Mouse (Mus musculus) thymus, postnatal 14 days (tissue): ENCODE measurements around the gene Ehd4.

Experiments used
- DNase-seq: peaks from one replicate; pipeline ENCODE4 v3.0.0; 2021

Gene Ehd4

GRCm38 (mm10) chr2:120068555-120069465, 85.6 kb downstream of the Ehd4 start:
- peak; percentile 24 for DNase-seq

GRCm38 (mm10) chr2:120066224-120066623, 88.2 kb downstream of the Ehd4 start:
- DNase-seq, result no peak

GRCm38 (mm10) chr2:120065243-120065642, 89.2 kb downstream of the Ehd4 start:
- no peak for DNase-seq

GRCm38 (mm10) chr2:120064639-120065038, 89.8 kb downstream of the Ehd4 start:
- DNase-seq, result no peak

GRCm38 (mm10) chr2:120062248-120062647, 92.2 kb downstream of the Ehd4 start:
- no peak for DNase-seq

DNA sequence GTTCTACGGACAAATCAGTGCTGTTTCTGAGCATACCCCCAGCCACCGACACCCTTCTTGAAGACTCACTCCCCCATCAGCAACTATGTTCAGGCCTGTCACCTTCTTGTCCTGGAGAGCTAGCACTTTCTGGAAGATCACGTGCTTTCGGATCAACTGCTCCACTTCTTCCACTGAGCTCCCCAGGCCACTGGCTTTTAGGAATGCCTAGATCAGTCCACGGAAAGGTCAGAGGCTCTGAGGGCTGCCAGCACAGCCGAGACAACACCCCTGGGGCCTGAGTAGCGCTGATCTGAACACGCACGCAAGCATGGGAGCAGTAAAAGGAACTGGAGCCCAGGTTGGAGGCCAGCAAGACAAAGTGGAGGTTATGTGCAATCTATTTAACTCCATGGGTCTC, 93.8 kb downstream of the Ehd4 start:
- DNase-seq, result no peak

DNA sequence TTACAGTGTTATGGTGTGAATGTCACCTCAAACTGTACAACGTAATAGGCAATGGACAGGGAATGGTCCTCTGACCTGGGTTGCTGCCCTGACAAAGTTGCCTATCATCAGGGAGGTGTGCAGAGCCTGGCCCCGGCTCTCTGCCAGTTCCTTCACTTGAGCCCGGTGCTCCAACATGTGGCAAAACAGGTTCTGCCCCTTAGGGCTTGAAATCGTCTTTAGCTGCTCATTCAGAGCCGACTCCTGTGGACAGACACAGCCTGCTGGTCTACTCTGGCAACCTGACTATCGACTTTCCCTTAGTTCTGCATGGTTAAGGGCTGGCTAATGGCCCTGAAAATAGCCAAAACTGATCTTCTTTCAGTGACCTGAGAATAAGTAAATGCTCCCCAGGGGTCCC, 94.2 kb downstream of the Ehd4 start:
- DNase-seq, result no peak

DNA sequence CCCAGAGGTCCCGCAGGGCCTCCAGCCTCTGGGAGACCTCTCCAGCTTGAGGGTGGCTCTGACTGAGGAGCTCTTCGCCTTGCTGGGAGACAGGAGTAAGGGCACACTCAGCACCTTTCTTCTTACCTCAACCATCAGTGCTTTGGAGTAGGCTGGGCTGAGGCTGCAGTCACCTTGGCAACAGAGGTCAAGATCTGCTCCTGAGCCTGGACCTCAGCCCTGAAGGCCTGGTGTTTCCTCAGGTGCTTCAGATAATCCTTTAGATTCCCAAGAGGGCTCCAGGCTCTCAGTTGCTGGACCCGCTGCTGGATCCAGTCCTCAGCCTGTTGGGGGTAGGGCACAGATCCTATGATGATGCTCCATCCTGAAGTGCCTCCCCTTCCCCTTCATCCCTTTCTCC, 94.9 kb downstream of the Ehd4 start:
- DNase-seq, result no peak

- DNase-seq, result no peak
Observed at GRCm38 (mm10) chr2:120058818-120059217, 95.6 kb downstream of the Ehd4 start.

DNA sequence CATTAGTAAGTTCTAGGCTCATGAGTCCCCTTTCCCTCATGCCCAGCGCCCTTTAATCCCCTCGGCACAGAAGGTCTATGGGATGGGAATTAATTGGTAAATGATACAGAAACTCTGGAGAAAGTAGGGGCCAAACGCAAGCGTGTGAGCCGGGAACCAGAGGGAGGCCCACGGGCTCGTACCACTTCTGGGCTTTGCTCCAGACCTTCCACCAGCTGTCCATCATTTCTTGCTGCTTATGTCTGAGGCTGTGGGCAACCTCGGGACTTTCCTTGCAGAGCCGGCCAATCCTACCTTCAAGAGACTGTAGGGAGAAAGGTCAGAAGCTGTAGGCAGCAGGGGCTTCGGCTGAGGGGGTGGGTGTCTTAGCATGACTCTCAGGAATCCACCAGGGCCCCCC, 98.5 kb downstream of the Ehd4 start:
- no peak for DNase-seq

DNA sequence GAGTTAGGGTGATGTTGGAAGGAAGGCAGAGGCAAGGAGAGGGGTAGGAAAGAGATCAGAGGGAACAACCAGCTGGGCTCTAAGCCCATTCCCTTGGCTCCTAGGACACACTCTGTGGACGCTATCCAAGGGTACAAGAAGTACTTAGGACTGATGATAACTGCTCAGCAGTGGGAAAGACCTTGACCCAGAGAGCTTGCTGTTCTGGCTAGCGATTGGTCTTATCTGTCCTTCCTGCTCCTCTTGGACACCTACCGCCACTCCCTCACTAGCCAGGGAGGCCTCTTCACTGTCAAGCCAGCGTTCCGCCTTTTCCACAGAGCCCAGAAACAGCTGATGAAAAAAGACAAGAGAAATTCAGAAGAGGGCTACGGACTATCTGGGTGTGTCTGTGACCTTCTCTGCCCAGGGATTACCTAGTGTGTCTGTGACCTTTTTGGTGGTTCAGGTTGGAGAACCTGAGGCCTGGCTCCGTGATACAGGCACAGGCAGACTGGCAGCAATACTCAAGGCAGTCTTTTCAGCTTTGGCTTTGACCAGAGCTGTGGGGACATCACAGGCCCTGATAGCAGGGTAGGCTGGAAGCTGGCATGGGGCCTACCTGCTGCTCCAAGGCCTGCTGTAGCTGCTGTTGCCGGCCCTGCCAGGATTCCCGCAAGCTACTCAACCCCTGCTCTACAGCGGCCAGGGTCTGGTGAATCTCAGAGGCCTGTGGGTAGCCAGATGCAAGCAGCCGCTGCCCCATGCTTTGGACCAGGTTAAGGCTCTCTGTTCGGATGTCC, 99.4 kb downstream of the Ehd4 start:
- DNase-seq, result no peak

DNA sequence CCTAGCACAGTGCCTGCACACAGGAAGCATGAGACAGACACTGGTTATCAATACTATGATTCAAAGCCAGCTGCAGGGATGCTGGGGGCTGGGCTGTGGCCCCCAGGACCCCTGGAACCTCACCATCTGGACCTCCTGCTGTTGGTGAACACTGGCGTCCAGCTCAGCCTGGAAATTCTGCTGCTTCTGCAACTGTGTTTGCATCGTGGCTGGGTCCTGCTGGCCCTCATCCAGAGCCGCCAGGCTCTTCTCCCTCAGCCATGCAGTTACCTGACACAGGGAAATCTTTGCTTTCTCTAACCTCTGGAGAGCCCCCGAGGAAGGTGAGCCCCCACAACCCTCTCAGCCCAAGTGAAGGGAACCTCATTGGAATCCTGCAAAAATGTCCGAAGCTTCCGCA, 103.0 kb downstream of the Ehd4 start:
- no peak for DNase-seq

DNA sequence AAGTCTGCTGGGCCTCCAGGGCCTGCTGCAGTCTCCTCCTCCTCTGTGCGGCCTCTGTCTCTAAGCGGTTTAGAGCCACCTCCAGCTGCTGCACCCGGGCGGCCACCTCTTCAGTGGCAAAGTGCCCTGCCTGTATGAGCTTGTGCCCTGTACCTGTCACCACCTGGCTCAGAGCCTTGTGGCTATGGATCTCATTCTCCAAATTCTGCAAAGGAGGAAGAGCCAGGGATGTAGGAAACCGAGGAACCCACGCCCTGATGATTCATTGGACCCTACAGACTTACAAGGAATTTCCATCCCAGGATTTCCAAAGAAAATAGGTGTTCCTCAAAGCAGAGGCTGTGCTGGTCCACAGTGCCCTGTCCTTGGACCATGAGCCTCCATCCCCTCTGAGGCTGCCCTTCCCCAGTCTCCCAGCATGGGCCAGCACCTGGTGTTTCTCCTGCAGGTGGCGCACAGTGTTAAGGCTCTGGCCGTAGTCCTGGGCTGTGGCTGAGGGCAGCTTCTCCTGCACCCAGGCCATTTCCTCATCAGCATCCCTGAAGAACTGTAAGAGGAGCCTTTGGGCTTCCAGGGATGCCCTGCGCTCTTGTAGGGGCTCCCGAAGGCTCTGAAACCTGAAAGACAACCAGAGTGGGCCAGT, 104.7 kb downstream of the Ehd4 start:
- peak; percentile 25 for DNase-seq

GRCm38 (mm10) chr2:120048173-120048572, 106.2 kb downstream of the Ehd4 start:
- no peak for DNase-seq

GRCm38 (mm10) chr2:120046486-120047310, 107.7 kb downstream of the Ehd4 start:
- no peak for DNase-seq

- DNase-seq, result no peak
Observed at GRCm38 (mm10) chr2:120044676-120045075, 109.7 kb downstream of the Ehd4 start.

DNA sequence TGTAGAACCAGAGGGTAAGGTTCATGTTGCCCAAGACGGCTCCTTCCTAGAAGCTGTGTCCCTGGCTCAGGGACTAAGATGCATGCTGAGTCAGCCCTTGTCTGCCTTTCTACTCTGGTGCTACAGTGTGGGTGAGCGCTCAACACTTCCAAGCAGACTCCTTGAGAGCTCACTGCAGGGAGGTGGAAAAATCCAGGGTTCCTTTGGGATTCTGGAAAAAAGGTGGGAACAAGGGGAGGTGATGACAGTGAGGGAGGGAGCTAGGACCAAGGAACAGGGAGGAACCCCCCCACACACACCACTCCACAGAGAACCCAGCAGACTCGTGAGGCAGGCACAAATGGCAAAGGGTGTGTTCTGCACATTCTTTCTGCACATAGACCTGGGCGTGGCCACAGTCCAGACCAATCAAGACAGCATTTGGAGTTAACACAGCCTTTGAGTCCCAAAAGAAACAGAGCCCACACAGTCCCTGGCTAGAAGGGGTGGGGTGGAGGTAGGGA, 110.3 kb downstream of the Ehd4 start:
- no peak for DNase-seq

- DNase-seq, result no peak
Observed at GRCm38 (mm10) chr2:120040991-120041390, 113.4 kb downstream of the Ehd4 start.
